Mouse (Mus musculus): Measurements from ENCODE around the gene Thy1. TPM values are rescaled to one million over a fixed set of nuclear protein-coding genes. Genes with fewer than 3 reads are reported as not detected.

Gene Thy1
- polyA plus RNA-seq, 2 experiments, result 0.33 to 0.90 TPM

- no peak overlapping the region for H3K27ac ChIP-seq
- H3K4me3 ChIP-seq (ENCODE audit: insufficient read depth in 1 of 2, low read depth in 2 of 2, low read length in 2 of 2), result no peak overlapping the region
- TF ChIP-seq CTCF (IDR thresholded peaks at IDR 0.05; ENCODE audit: low read depth) (no peak), EP300 (IDR thresholded peaks at IDR 0.05; ENCODE audit: low read depth) (no peak)
- no peak overlapping the region for H3K9ac ChIP-seq (replicated peaks)
- no peaks in the 10 kb centered on the region for H3K4me1 ChIP-seq (replicated peaks; ENCODE audit: control insufficient read depth in 2 of 2, insufficient read depth in 2 of 2, low read length in 1 of 2)
- H3K9me3 ChIP-seq (ENCODE audit: control insufficient read depth, low read length), result no peaks in the 10 kb centered on the region
- H3K27me3 ChIP-seq (ENCODE audit: control insufficient read depth, insufficient read depth, low read length), result peaks cover 6% of the 10 kb centered on the region
- no peaks in the 10 kb centered on the region for H3K36me3 ChIP-seq (replicated peaks; ENCODE audit: control insufficient read depth, insufficient read depth, low read depth)
- ATAC-seq (ENCODE audit: insufficient read depth) (no peak), DNase-seq (ENCODE audit: low read depth in 3 of 3, low spot score in 3 of 3) (no peak)
- no peak overlapping the region for H3K4me2 ChIP-seq (ENCODE audit: low read depth)
- WGBS (ENCODE audit: insufficient replicate concordance), result 57% methylated on average over 8 of the region's 8 CpGs
Observed at GRCm38 (mm10) chr9:44049381-44050165, 6.4 kb downstream of the Thy1 start.

- 56% methylated on average over 3 of the region's 3 CpGs for WGBS (ENCODE audit: insufficient replicate concordance)
- ATAC-seq (ENCODE audit: insufficient read depth), result no peak
- H3K27me3 ChIP-seq (ENCODE audit: control insufficient read depth, insufficient read depth, low read length), result no peaks in the 10 kb centered on the region
Observed at GRCm38 (mm10) chr9:44052855-44053254, 9.7 kb downstream of the Thy1 start.

GRCm38 (mm10) chr9:44053936-44054335, 10.8 kb downstream of the Thy1 start:
- H3K9me3 ChIP-seq (ENCODE audit: control insufficient read depth, low read length), result no peaks in the 10 kb centered on the region
- H3K27me3 ChIP-seq (ENCODE audit: control insufficient read depth, insufficient read depth, low read length), result no peaks in the 10 kb centered on the region
- DNase-seq (ENCODE audit: low read depth in 3 of 3, low spot score in 3 of 3) (no peak), ATAC-seq (ENCODE audit: insufficient read depth) (no peak)
- no peak for TF ChIP-seq EP300 (IDR thresholded peaks at IDR 0.05; ENCODE audit: low read depth)
- no peak for TF ChIP-seq CTCF (IDR thresholded peaks at IDR 0.05; ENCODE audit: low read depth)
- H3K4me1 ChIP-seq (replicated peaks; ENCODE audit: control insufficient read depth in 2 of 2, insufficient read depth in 2 of 2, low read length in 1 of 2), result no peaks in the 10 kb centered on the region
- H3K9ac ChIP-seq (replicated peaks), result no peak overlapping the region
- no peak overlapping the region for H3K27ac ChIP-seq
- no peak overlapping the region for H3K4me3 ChIP-seq (ENCODE audit: insufficient read depth in 1 of 2, low read depth in 2 of 2, low read length in 2 of 2)
- H3K36me3 ChIP-seq (replicated peaks; ENCODE audit: control insufficient read depth, insufficient read depth, low read depth), result no peaks in the 10 kb centered on the region
- 24% methylated on average over 1 of the region's 1 CpGs for WGBS (ENCODE audit: insufficient replicate concordance)
- H3K4me2 ChIP-seq (ENCODE audit: low read depth), result no peak overlapping the region

More at GRCm38 (mm10) chr9:44052855-44053254, 9.7 kb downstream of the Thy1 start:
- no peaks in the 10 kb centered on the region for H3K9me3 ChIP-seq (ENCODE audit: control insufficient read depth, low read length)
- no peak overlapping the region for H3K27ac ChIP-seq
- H3K4me1 ChIP-seq (replicated peaks; ENCODE audit: control insufficient read depth in 2 of 2, insufficient read depth in 2 of 2, low read length in 1 of 2), result no peaks in the 10 kb centered on the region
- no peak overlapping the region for H3K4me2 ChIP-seq (ENCODE audit: low read depth)
- TF ChIP-seq EP300 (IDR thresholded peaks at IDR 0.05; ENCODE audit: low read depth) (no peak), CTCF (IDR thresholded peaks at IDR 0.05; ENCODE audit: low read depth) (no peak)
- no peak overlapping the region for H3K9ac ChIP-seq (replicated peaks)
- H3K36me3 ChIP-seq (replicated peaks; ENCODE audit: control insufficient read depth, insufficient read depth, low read depth), result no peaks in the 10 kb centered on the region
- no peak for DNase-seq (ENCODE audit: low read depth in 3 of 3, low spot score in 3 of 3)
- no peak overlapping the region for H3K4me3 ChIP-seq (ENCODE audit: insufficient read depth in 1 of 2, low read depth in 2 of 2, low read length in 2 of 2)

- H3K4me3 ChIP-seq (ENCODE audit: insufficient read depth in 1 of 2, low read depth in 2 of 2, low read length in 2 of 2), result no peak overlapping the region
- no peak overlapping the region for H3K4me2 ChIP-seq (ENCODE audit: low read depth)
- TF ChIP-seq EP300 (IDR thresholded peaks at IDR 0.05; ENCODE audit: low read depth) (no peak), CTCF (IDR thresholded peaks at IDR 0.05; ENCODE audit: low read depth) (no peak)
- H3K9ac ChIP-seq (replicated peaks), result no peak overlapping the region
- no peaks in the 10 kb centered on the region for H3K36me3 ChIP-seq (replicated peaks; ENCODE audit: control insufficient read depth, insufficient read depth, low read depth)
- WGBS (ENCODE audit: insufficient replicate concordance), result 63% methylated on average over 6 of the region's 6 CpGs
- no peak for ATAC-seq (ENCODE audit: insufficient read depth)
- H3K27ac ChIP-seq, result no peak overlapping the region
- DNase-seq (ENCODE audit: low read depth in 3 of 3, low spot score in 3 of 3), result no peak
- no peaks in the 10 kb centered on the region for H3K9me3 ChIP-seq (ENCODE audit: control insufficient read depth, low read length)
- H3K27me3 ChIP-seq (ENCODE audit: control insufficient read depth, insufficient read depth, low read length), result no peaks in the 10 kb centered on the region; the same call in 1 of the 2 replicates
- no peaks in the 10 kb centered on the region for H3K4me1 ChIP-seq (replicated peaks; ENCODE audit: control insufficient read depth in 2 of 2, insufficient read depth in 2 of 2, low read length in 1 of 2)
Observed at GRCm38 (mm10) chr9:44058606-44059005, 15.4 kb downstream of the Thy1 start.

GRCm38 (mm10) chr9:44065177-44065576, 22.0 kb downstream of the Thy1 start:
- no peaks in the 10 kb centered on the region for H3K9me3 ChIP-seq (ENCODE audit: control insufficient read depth, low read length)
- WGBS (ENCODE audit: insufficient replicate concordance), result 28% methylated on average over 1 of the region's 1 CpGs

More at GRCm38 (mm10) chr9:44065177-44065576, 22.0 kb downstream of the Thy1 start:
- H3K4me1 ChIP-seq (replicated peaks; ENCODE audit: control insufficient read depth in 2 of 2, insufficient read depth in 2 of 2, low read length in 1 of 2), result peaks cover 4 to 5% of the 10 kb centered on the region in 2 experiments; a peak in 2 of 4 replicates
- no peak overlapping the region for H3K4me3 ChIP-seq (ENCODE audit: insufficient read depth in 1 of 2, low read depth in 2 of 2, low read length in 2 of 2)
- TF ChIP-seq CTCF (IDR thresholded peaks at IDR 0.05; ENCODE audit: low read depth) (peak; percentile 29; the same call in 1 of the 2 replicates), EP300 (IDR thresholded peaks at IDR 0.05; ENCODE audit: low read depth) (no peak)
- H3K27ac ChIP-seq, result no peak overlapping the region
- no peak overlapping the region for H3K4me2 ChIP-seq (ENCODE audit: low read depth)
- no peak for DNase-seq (ENCODE audit: low read depth in 3 of 3, low spot score in 3 of 3)
- no peak overlapping the region for H3K9ac ChIP-seq (replicated peaks)
- no peaks in the 10 kb centered on the region; the same call in 1 of the 2 replicates for H3K27me3 ChIP-seq (ENCODE audit: control insufficient read depth, insufficient read depth, low read length)
- no peaks in the 10 kb centered on the region for H3K36me3 ChIP-seq (replicated peaks; ENCODE audit: control insufficient read depth, insufficient read depth, low read depth)
- ATAC-seq (ENCODE audit: insufficient read depth), result no peak

All from liver, embryonic 14.5 days (tissue).